Mouse (Mus musculus) lung, adult 10 weeks (tissue): ENCODE measurements around the gene Amt. TPM values are rescaled to one million over a fixed set of nuclear protein-coding genes. Genes with fewer than 3 reads are reported as not detected.

Experiments used
- polyA plus RNA-seq: library from polyadenylated mRNA; stranded (reverse); fragments of 350-450 nt; fragmentation: Illumina TruSeq; extraction: RNeasy Lipid Tissue Mini Kit (QIAGEN cat#74804); gene quantifications from one replicate; pipeline ENCODE4 v1.2.3, GENCODE M21; 2014; ENCODE audit warnings: low read depth, low replicate concordance; ENCODE audit not compliant: insufficient read depth

Amt gene
- 5.4 TPM for polyA plus RNA-seq

DNA sequence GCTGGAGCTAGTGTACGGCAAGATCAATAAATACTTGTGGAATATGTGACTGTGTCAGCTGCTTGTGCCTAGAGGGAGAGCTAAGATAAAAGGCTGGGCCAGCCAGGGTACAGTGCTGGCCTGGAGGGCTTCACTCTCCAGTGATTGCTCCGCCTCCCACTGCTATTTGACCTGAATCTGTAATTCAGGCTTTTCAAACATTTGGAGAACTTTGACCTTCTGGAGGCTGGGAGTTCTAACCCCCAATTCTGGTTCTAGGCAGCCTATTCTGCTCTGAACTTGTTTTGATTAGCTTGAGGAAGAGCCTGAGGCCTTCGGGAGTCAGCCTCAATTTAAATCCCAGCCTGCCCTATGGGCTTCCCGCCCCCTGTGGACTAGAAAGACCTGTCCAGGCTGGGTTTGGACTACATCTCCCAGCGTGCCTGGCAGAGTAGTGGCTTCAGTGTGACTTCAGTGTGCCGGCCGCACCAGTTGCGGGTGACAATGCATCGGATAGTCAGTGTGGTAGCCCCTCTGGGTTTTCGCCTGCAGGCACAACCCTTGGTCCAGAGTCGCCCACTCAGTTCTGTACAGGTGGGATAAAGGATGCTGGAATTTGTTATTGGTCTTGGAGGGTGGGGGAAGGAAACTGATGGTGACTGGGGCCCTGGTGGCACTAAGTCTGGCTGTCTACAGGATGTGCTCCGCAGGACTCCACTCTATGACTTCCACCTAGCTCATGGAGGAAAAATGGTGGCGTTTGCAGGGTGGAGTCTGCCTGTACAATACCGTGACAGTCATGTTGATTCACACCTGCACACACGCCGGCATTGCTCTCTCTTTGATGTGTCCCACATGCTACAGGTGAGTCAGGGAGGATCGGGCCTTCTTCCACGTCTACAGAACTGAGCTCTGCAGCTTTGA lies at the start of gene Amt:
Amt (plus strand) TSS at position 401 of the 903 bp plus-strand sequence.

GRCm38 (mm10) chr9:108263690-108264190 lies 32.9 kb upstream of the Amt start, which contains the start of gene Dag1:
Gene Dag1, minus strand, starts transcription at chr9:108263958.

DNA sequence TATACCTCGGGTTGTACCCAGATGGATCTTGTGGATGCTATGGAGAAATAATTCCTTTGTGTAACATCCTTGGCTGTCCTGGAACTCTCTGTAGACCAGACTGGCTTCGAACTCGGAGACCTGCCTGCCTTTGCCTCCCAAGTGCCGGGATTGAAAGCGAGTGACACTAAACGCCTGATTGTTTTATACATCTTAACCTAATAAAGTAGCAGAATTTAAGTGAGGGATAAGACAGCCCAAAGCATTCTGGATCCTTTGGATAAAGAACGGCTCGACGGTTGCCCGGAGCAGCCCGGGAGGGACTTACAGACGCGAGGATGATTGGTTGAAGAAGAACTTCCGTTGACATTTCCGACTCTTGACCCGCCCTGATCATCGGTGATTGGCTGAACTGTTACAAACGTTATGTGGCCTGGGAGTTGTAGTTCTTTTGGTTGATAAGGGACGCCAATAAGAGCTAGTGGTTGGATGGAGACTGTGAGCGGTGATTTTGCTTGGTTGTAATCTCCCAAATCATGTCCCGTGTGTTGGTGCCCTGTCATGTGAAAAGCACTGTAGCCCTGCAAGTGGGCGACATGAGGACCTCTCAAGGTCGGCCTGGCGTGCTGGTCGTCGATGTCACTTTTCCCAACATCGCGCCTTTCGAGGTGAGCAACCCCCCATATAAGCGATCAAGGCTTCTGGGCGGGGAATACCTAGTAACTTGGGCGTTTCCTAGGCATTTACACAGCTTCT lies 6.5 kb upstream of the Amt start, which contains the start of gene Nicn1:
Nicn1 (plus strand) TSS at position 414 of the 735 bp plus-strand sequence.

GRCm38 (mm10) chr9:108305629-108306520 lies 9.2 kb downstream of the Amt start, which contains the start of the genes Rhoa and Tcta:
Gene Rhoa, plus strand, starts transcription at chr9:108306129.
Gene Tcta, minus strand, starts transcription at chr9:108306160.

DNA sequence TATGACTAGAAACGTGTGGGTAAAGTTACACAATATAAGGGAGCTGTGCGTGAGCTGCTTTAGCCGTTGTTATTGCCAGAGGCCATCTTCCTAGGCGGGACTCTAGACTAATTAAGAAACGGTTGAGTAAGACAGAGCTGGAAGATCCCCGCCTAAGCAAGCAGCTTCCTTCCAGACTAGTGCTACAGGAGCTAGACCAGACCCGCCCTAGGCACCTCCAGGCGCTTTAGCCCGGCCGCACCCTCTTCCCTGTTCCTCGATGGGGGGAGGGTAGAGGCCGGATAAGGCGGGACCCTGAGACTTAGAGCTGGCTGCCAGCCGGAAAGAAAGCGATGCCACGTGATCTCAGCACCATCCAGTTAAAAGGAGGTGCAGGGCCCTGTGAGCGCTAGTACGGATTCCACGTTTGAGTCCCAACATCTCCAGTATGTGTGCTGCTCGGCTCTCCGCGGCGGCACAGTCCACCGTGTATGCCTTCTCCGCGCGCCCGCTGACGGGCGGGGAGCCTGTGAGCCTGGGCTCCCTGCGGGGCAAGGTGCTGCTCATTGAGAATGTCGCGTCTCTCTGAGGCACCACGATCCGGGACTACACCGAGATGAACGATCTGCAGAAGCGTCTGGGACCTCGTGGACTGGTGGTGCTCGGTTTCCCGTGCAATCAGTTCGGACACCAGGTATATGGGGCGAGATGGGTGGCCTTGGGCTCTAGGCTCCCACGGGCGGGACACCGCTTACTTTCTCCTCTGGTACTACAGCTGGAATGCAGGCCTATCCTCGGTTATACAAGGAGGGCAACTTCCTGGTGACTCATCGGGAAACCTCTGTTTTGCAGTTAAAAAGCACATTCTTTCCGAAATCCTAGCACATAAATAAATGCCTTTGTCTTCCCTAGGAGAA lies 42.5 kb downstream of the Amt start, which contains the start of gene Gpx1:
Gpx1 (plus strand) TSS at position 18 of the 896 bp plus-strand sequence.

GRCm38 (mm10) chr9:108347540-108348289 lies 51.1 kb downstream of the Amt start, which contains the start of gene Usp4:
Gene Usp4, plus strand, starts transcription at chr9:108347853.

Other genes starting within 250 kb of the Amt start
- 29.0 TPM for gene Gmppb, start 247.6 kb upstream of the Amt start, polyA plus RNA-seq
- 0.90 TPM for gene Amigo3, start 243.7 kb upstream of the Amt start, polyA plus RNA-seq
- 0.99 TPM for gene Mst1, start 216.4 kb upstream of the Amt start, polyA plus RNA-seq
- 18.4 TPM for gene Rnf123, start 213.5 kb upstream of the Amt start, polyA plus RNA-seq
- gene Apeh, start 202.2 kb upstream of the Amt start, polyA plus RNA-seq = 37.5 TPM
- 0.09 TPM for gene Bsn, start 106.5 kb upstream of the Amt start, polyA plus RNA-seq
- gene Dag1, start 32.9 kb upstream of the Amt start, polyA plus RNA-seq = 48.3 TPM
- gene Nicn1, start 6.4 kb upstream of the Amt start, polyA plus RNA-seq = 14.1 TPM
- 388 TPM for gene Rhoa, start 9.3 kb downstream of the Amt start, polyA plus RNA-seq
- 63.8 TPM for gene Tcta, start 9.3 kb downstream of the Amt start, polyA plus RNA-seq
- 781 TPM for gene Gpx1, start 42.0 kb downstream of the Amt start, polyA plus RNA-seq
- 62.5 TPM for gene Usp4, start 51.0 kb downstream of the Amt start, polyA plus RNA-seq
- 0.82 TPM for gene 1700102P08Rik, start 96.0 kb downstream of the Amt start, polyA plus RNA-seq
- gene Ccdc36, start 131.6 kb downstream of the Amt start, polyA plus RNA-seq = not detected
- not detected for gene BC048562, start 139.6 kb downstream of the Amt start, polyA plus RNA-seq
- gene Ccdc71, start 163.7 kb downstream of the Amt start, polyA plus RNA-seq = 16.2 TPM
- 27.7 TPM for gene Klhdc8b, start 164.7 kb downstream of the Amt start, polyA plus RNA-seq
- 37.0 TPM for gene Lamb2, start 182.9 kb downstream of the Amt start, polyA plus RNA-seq
- 38.6 TPM for gene Usp19, start 193.7 kb downstream of the Amt start, polyA plus RNA-seq
- gene Qars, start 210.9 kb downstream of the Amt start, polyA plus RNA-seq = 46.7 TPM
- 27.9 TPM for gene Qrich1, start 220.0 kb downstream of the Amt start, polyA plus RNA-seq